Mouse (Mus musculus) myocyte (in vitro differentiated cells): ENCODE data around the gene Ppp1r15b. TPM values are rescaled to one million over a fixed set of nuclear protein-coding genes. Genes with fewer than 3 reads are reported as not detected.

Source experiments
- H3K27me3 ChIP-seq: one replicate; pipeline ENCODE4 v1.6.1; 2011; ENCODE audit not compliant: control insufficient read depth, insufficient read depth, insufficient read length
- H3K36me3 ChIP-seq: one replicate; pipeline ENCODE4 v1.6.1; 2011; ENCODE audit not compliant: control insufficient read depth, insufficient read depth
- H3K4me2 ChIP-seq: one replicate; pipeline ENCODE4 v1.6.1; 2011; ENCODE audit warnings: low read depth, control low read depth
- H3K4me3 ChIP-seq: one replicate; pipeline ENCODE4 v1.5.1; 2011; ENCODE audit warnings: mild to moderate bottlenecking, control low read depth, moderate library complexity
- H3K79me2 ChIP-seq: one replicate; pipeline ENCODE4 v1.6.1; 2011; ENCODE audit not compliant: control insufficient read depth, insufficient read depth
- H3ac ChIP-seq: one replicate; pipeline ENCODE4 v1.6.1; 2011; ENCODE audit not compliant: control insufficient read depth, insufficient read length
- CEBPB ChIP-seq: IDR thresholded peaks from 2 replicates; pipeline ENCODE4 v1.6.1; 2011; ENCODE audit warnings: mild to moderate bottlenecking, moderate library complexity; ENCODE audit not compliant: poor library complexity, insufficient read depth, severe bottlenecking
- E2F4 ChIP-seq: IDR thresholded peaks from one replicate; pipeline ENCODE4 v1.6.1; 2011; ENCODE audit warnings: mild to moderate bottlenecking, control low read depth, moderate library complexity; ENCODE audit not compliant: insufficient read depth
- MAX ChIP-seq: IDR thresholded peaks from one replicate; pipeline ENCODE4 v1.6.1; 2011; ENCODE audit warnings: low read depth, mild to moderate bottlenecking, control low read depth
- MYOD1 ChIP-seq, 3 experiments: IDR thresholded peaks; one replicate each; pipeline ENCODE4 v1.6.1; 2011; ENCODE audit warnings: control low read depth in 2 of 3, low read depth in 2 of 3, mild to moderate bottlenecking in 2 of 3, moderate library complexity in 1 of 3; ENCODE audit not compliant: insufficient read length in 2 of 3, control insufficient read depth in 1 of 3
- MYOG ChIP-seq, 3 experiments: IDR thresholded peaks; one replicate each; pipeline ENCODE4 v1.6.1; 2011; ENCODE audit warnings: control low read depth in 2 of 3, low read depth in 2 of 3, mild to moderate bottlenecking in 2 of 3; ENCODE audit not compliant: insufficient read length in 2 of 3, control insufficient read depth in 1 of 3, insufficient read depth in 1 of 3
- POLR2A ChIP-seq: IDR thresholded peaks from one replicate; pipeline ENCODE4 v1.6.1; 2011; ENCODE audit warnings: low read depth, mild to moderate bottlenecking, control low read depth, moderate library complexity; ENCODE audit not compliant: insufficient read length
- POLR2AphosphoS2 ChIP-seq: IDR thresholded peaks from one replicate; pipeline ENCODE4 v1.6.1; 2011; ENCODE audit warnings: low read depth, control low read depth; ENCODE audit not compliant: insufficient read length
- REST ChIP-seq: IDR thresholded peaks from one replicate; pipeline ENCODE4 v1.6.1; 2011; ENCODE audit warnings: mild to moderate bottlenecking, control low read depth, moderate library complexity; ENCODE audit not compliant: insufficient read depth, insufficient read length
- SRF ChIP-seq: IDR thresholded peaks from one replicate; pipeline ENCODE4 v1.6.1; 2011; ENCODE audit warnings: low read depth; ENCODE audit not compliant: control insufficient read depth, insufficient read length
- TCF12 ChIP-seq: IDR thresholded peaks from one replicate; pipeline ENCODE4 v1.6.1; 2011; ENCODE audit warnings: mild to moderate bottlenecking, control low read depth; ENCODE audit not compliant: poor library complexity, insufficient read depth, severe bottlenecking
- TCF3 ChIP-seq: IDR thresholded peaks from one replicate; pipeline ENCODE4 v1.6.1; 2011; ENCODE audit warnings: low read depth, control low read depth; ENCODE audit not compliant: insufficient read length
- USF1 ChIP-seq: IDR thresholded peaks from one replicate; pipeline ENCODE4 v1.6.1; 2011; ENCODE audit warnings: low read depth, mild to moderate bottlenecking, control low read depth, moderate library complexity
- polyA plus RNA-seq: library from polyadenylated mRNA; unstranded; fragments of >200 nt; fragmentation: generic; extraction: Trizol; gene quantifications from one replicate; pipeline ENCODE4 v1.2.1, GENCODE M21; 2012; ENCODE audit warnings: missing spikeins

Ppp1r15b gene
- polyA plus RNA-seq, 1 experiment: 30.9 TPM

DNA sequence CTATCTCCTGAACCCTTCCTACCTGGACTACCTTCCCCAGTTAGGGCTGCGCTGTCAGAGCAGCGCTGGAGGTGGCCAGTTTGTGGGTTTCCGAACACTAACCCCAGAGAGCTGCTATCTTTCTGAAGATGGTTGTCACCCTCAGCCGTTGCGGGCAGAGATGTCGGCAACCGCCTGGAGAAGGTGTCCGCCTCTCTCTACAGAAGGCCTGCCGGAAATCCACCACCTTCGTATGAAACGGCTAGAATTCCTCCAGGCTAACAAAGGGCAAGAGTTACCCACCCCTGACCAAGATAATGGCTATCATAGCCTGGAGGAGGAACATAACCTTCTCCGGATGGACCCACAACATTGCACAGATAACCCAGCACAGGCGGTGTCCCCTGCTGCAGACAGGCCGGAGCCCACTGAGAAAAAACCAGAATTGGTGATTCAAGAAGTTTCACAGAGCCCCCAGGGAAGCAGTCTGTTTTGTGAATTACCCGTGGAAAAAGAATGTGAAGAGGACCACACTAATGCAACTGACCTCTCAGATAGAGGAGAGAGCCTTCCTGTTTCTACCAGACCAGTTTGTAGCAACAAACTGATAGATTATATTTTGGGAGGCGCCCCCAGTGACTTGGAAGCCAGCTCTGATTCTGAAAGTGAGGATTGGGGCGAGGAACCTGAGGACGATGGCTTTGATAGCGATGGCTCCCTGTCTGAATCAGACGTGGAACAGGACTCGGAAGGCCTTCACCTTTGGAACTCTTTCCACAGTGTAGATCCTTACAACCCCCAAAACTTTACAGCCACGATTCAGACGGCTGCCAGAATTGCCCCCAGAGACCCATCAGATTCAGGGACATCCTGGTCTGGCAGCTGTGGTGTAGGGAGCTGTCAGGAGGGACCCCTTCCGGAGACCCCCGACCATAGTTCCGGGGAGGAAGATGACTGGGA, 1.7 kb downstream of the Ppp1r15b start:
- H3K4me2 ChIP-seq: peak overlapping the region; percentile 96
- peaks cover 64% of the 10 kb centered on the region for H3K79me2 ChIP-seq
- H3K27me3 ChIP-seq: no peaks in the 10 kb centered on the region
- H3K36me3 ChIP-seq: peaks cover 37% of the 10 kb centered on the region
- peak overlapping the region; percentile 100 for H3K4me3 ChIP-seq
- peak overlapping the region; percentile 81 for H3ac ChIP-seq
- TF ChIP-seq MYOG (IDR thresholded peaks at IDR 0.05; ENCODE audit: control insufficient read depth in 1 of 3, insufficient read depth in 1 of 3, insufficient read length in 2 of 3, low read depth in 2 of 3): no peak
- no peak for TF ChIP-seq POLR2AphosphoS2
- no peak for TF ChIP-seq MAX
- TF ChIP-seq SRF: no peak
- no peak for TF ChIP-seq TCF3
- TF ChIP-seq CEBPB: no peak
- no peak for TF ChIP-seq POLR2A
- TF ChIP-seq USF1: no peak

DNA sequence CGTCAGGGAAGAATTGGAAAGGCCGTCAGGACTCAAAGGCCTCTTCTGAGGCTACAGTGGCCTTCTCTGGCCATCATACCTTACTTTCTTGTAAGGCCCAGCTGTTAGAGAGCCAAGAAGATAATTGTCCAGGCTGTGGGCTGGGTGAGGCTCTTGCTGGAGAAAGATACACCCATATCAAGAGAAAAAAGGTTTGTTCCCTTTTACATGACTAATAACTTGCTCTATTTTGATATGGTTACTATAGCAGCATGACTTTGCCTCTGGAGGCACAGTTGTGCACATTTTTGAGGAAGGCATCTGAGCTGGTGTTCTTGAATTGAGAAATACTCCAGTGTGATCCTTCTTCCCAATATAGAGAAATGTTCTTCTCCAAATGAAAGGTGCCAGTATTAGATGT, 2.5 kb downstream of the Ppp1r15b start:
- TF ChIP-seq REST: no peak
- Histone ChIP-seq H3K4me3 (peak overlapping the region; percentile 100), H3K79me2 (peaks cover 71% of the 10 kb centered on the region), H3ac (peak overlapping the region; percentile 81), H3K4me2 (peak overlapping the region; percentile 96), H3K27me3 (no peaks in the 10 kb centered on the region), H3K36me3 (peaks cover 44% of the 10 kb centered on the region)

DNA sequence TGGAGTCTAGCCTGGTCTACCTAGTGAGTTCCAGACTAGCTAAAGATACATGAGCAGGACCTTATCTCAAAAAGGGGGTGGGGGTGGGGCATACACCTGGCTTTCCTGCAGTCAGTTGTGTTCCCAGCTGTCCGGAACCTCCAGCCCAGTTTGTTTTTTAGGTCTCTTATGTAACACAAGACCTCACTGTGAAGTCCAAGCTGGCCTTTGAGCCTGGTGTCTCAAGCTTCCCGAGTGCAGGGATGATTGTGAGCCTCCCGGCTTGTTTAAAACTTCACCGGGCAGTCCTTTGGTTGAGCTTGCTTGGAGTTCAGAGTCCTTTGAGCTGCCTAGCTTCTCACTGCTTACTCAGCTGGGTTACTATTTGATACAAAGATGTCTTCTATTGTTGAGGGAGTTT, 3.1 kb downstream of the Ppp1r15b start:
- Histone ChIP-seq H3K4me2 (peak overlapping the region; percentile 96), H3K36me3 (peaks cover 51% of the 10 kb centered on the region), H3ac (no peak overlapping the region), H3K27me3 (no peaks in the 10 kb centered on the region), H3K4me3 (peak overlapping the region; percentile 100), H3K79me2 (peaks cover 77% of the 10 kb centered on the region)
- TF ChIP-seq SRF (no peak), CEBPB (no peak), TCF3 (no peak), TCF12 (no peak), MYOD1 (IDR thresholded peaks at IDR 0.05; ENCODE audit: control insufficient read depth in 1 of 3, insufficient read length in 2 of 3, low read depth in 2 of 3) (peak in 2 of 3 experiments; percentile 10 to 49), MYOG (IDR thresholded peaks at IDR 0.05; ENCODE audit: control insufficient read depth in 1 of 3, insufficient read depth in 1 of 3, insufficient read length in 2 of 3, low read depth in 2 of 3) (peak in 1 of 3 experiments; percentile 55), POLR2A (no peak)

DNA sequence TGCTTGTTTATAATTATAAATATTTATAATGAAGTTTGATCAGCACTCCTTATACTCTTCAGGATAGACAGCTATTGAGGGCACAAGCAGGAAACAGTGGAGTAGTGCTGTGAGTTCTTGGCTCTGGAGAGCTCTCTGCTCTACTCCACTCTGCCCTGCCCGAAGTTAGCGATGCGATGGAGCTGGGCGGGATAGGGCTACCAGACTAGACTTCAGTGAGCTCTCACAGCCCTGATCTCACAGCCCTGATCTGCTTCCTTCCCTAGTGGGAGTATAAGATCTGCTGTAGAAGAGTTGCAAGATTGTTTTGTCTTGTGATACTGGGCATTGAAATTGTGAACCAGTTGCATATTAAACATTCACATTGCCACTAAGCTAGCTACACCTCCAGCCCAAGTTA, 3.9 kb downstream of the Ppp1r15b start:
- H3ac ChIP-seq: no peak overlapping the region
- H3K36me3 ChIP-seq: peaks cover 57% of the 10 kb centered on the region
- H3K79me2 ChIP-seq: peaks cover 81% of the 10 kb centered on the region
- peak overlapping the region; percentile 96 for H3K4me2 ChIP-seq
- TF ChIP-seq CEBPB (no peak), POLR2A (no peak), TCF12 (no peak), MAX (no peak), REST (no peak), SRF (no peak), POLR2AphosphoS2 (no peak), MYOG (IDR thresholded peaks at IDR 0.05; ENCODE audit: control insufficient read depth in 1 of 3, insufficient read depth in 1 of 3, insufficient read length in 2 of 3, low read depth in 2 of 3) (no peak), E2F4 (no peak), USF1 (no peak)
- H3K4me3 ChIP-seq: peak overlapping the region; percentile 100
- H3K27me3 ChIP-seq: no peaks in the 10 kb centered on the region

DNA sequence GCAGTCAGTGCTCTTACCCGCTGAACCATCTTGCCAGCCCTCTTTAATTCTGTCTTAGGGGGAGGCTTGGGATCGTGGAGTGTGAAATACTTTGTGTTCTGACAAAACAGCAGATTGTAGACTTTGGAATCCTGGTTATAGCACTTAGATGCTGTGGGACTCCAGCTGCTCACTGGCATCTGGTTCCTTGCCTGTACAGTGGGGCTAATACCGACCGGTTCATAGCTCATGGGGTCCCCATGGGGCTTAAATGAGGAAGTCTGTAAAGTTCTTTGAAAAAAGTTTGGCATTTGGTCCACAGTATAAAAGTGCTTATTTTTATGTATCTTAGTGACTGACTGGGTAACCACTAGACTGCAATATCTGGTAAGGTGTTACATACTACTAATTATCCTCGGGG, 4.9 kb downstream of the Ppp1r15b start:
- peak overlapping the region; percentile 96 for H3K4me2 ChIP-seq
- H3ac ChIP-seq: no peak overlapping the region
- H3K27me3 ChIP-seq: no peaks in the 10 kb centered on the region
- TF ChIP-seq CEBPB (no peak), POLR2A (no peak), E2F4 (no peak), REST (no peak), USF1 (no peak), SRF (no peak)
- H3K36me3 ChIP-seq: peaks cover 65% of the 10 kb centered on the region
- peaks cover 81% of the 10 kb centered on the region for H3K79me2 ChIP-seq
- peak overlapping the region; percentile 100 for H3K4me3 ChIP-seq
